Mouse (Mus musculus) neural tube, embryonic 14.5 days (tissue): ENCODE results near the gene Krt27. TPM values are rescaled to one million over a fixed set of nuclear protein-coding genes. Genes with fewer than 3 reads are reported as not detected.

Experiments
- ATAC-seq: fragments of 200-750 bp; cut with Nextera tagmentation; 2 replicates; pipeline ENCODE4 v1.8.0; 2017; ENCODE audit warnings: low read depth, mild to moderate bottlenecking, moderate TSS enrichment, moderate library complexity
- H3K27ac ChIP-seq: fragments of 300-500 bp; sonication (generic); 2 replicates; pipeline ENCODE4 v1.5.1; 2014; ENCODE audit warnings: low read depth, mild to moderate bottlenecking, control low read depth, low read length, moderate library complexity, mixed read lengths
- H3K27me3 ChIP-seq: fragments of 300-500 bp; sonication (generic); 2 replicates; pipeline ENCODE4 v1.6.1; 2014; ENCODE audit warnings: low read length; ENCODE audit not compliant: control insufficient read depth, insufficient read depth
- H3K36me3 ChIP-seq: fragments of 300-500 bp; sonication (generic); 2 replicates; pipeline ENCODE4 v1.6.1; 2014; ENCODE audit warnings: low read length, mixed read lengths; ENCODE audit not compliant: control insufficient read depth, insufficient read depth
- H3K4me1 ChIP-seq: fragments of 300-500 bp; sonication (generic); 2 replicates; pipeline ENCODE4 v1.6.1; 2014; ENCODE audit warnings: low read length; ENCODE audit not compliant: control insufficient read depth, insufficient read depth
- H3K4me2 ChIP-seq: fragments of 300-500 bp; sonication (generic); 2 replicates; pipeline ENCODE4 v1.6.1; 2014; ENCODE audit warnings: mild to moderate bottlenecking, low read depth, low read length, control low read depth
- H3K4me3 ChIP-seq: fragments of 300-500 bp; sonication (generic); 2 replicates; pipeline ENCODE4 v1.5.1; 2014; ENCODE audit warnings: low read depth, low read length, control low read depth, mixed read lengths
- H3K9ac ChIP-seq: fragments of 300-500 bp; sonication (generic); replicated peaks from 2 replicates; pipeline ENCODE4 v1.6.1; 2014; ENCODE audit warnings: low read depth, mild to moderate bottlenecking, control low read depth, low read length, mixed read lengths
- H3K9me3 ChIP-seq: fragments of 300-500 bp; sonication (generic); 2 replicates; pipeline ENCODE4 v1.6.1; 2016; ENCODE audit warnings: low read length; ENCODE audit not compliant: control insufficient read depth
- WGBS: fragments of 180-500 bp; shearing (Covaris S2); extraction: QIAGEN DNeasy Blood & Tissue Kit; methylation state at CpG from one replicate; pipeline ENCODE4 v1.1.7; 2014; 5-methylcytosine and 5-hydroxymethylcytosine counted together
- polyA plus RNA-seq: library from polyadenylated mRNA; unstranded; fragments of >200 nt; fragmentation: Nextera tagmentation; extraction: Ambion mirVana; gene quantifications from 2 replicates; pipeline ENCODE4 v1.2.1, GENCODE M21; 2014

Krt27 gene
- polyA plus RNA-seq, 1 experiment from 2014 or later = not detected

GRCm38 (mm10) chr11:99389264-99389663 lies 38.4 kb upstream of the Krt27 start, which contains the start of gene Krt10:
TSS of gene Krt10 (minus strand) at chr11:99389364.
- Histone ChIP-seq H3K4me1 (peaks cover 4% of the 10 kb centered on the region; the same call in 1 of the 2 replicates), H3K36me3 (no peaks in the 10 kb centered on the region), H3K4me3 (no peak within 1 kb of the TSS), H3K9me3 (no peaks in the 10 kb centered on the region), H3K4me2 (no peak within 1 kb of the TSS), H3K27me3 (no peaks in the 10 kb centered on the region), H3K9ac (no peak within 1 kb of the TSS), H3K27ac (no peak within 1 kb of the TSS)
- WGBS = 78% methylated on average over 4 of the region's 4 CpGs
- ATAC-seq = no peak

GRCm38 (mm10) chr11:99388661-99389060 lies 37.8 kb upstream of the Krt27 start:
- 95% methylated on average over 18 of the region's 18 CpGs for WGBS

GRCm38 (mm10) chr11:99385813-99386721 lies 35.2 kb upstream of the Krt27 start:
- peak overlapping the region; percentile 95 for H3K27ac ChIP-seq
- peaks cover 4% of the 10 kb centered on the region; the same call in 1 of the 2 replicates for H3K4me1 ChIP-seq
- ATAC-seq = peak; percentile 89
- H3K9me3 ChIP-seq = no peaks in the 10 kb centered on the region
- H3K4me3 ChIP-seq = peak overlapping the region; percentile 42
- peak overlapping the region; percentile 84 for H3K4me2 ChIP-seq
- H3K36me3 ChIP-seq = no peaks in the 10 kb centered on the region
- WGBS = 3% methylated on average over 71 of the region's 71 CpGs
- H3K27me3 ChIP-seq = peaks cover 5% of the 10 kb centered on the region
- H3K9ac ChIP-seq = peak overlapping the region; percentile 60

More at GRCm38 (mm10) chr11:99388661-99389060, 37.8 kb upstream of the Krt27 start:
- Histone ChIP-seq H3K27ac (no peak overlapping the region), H3K9ac (no peak overlapping the region), H3K4me1 (peaks cover 4% of the 10 kb centered on the region; the same call in 1 of the 2 replicates), H3K36me3 (no peaks in the 10 kb centered on the region), H3K4me2 (no peak overlapping the region), H3K27me3 (no peaks in the 10 kb centered on the region), H3K9me3 (no peaks in the 10 kb centered on the region), H3K4me3 (no peak overlapping the region)
- ATAC-seq = no peak

- H3K4me3 ChIP-seq = no peak overlapping the region
- no peak overlapping the region for H3K4me2 ChIP-seq
- no peak for ATAC-seq
- peaks cover 5% of the 10 kb centered on the region for H3K27me3 ChIP-seq
- H3K9me3 ChIP-seq = no peaks in the 10 kb centered on the region
- no peak overlapping the region for H3K27ac ChIP-seq
- 20% methylated on average over 5 of the region's 5 CpGs for WGBS
- H3K4me1 ChIP-seq = no peaks in the 10 kb centered on the region
- H3K36me3 ChIP-seq = no peaks in the 10 kb centered on the region
- no peak overlapping the region for H3K9ac ChIP-seq
These were observed 28.7 kb upstream of the Krt27 start for GRCm38 (mm10) chr11:99379568-99379967.

- Histone ChIP-seq H3K9me3 (no peaks in the 10 kb centered on the region), H3K9ac (no peak within 1 kb of the TSS), H3K4me2 (no peak within 1 kb of the TSS), H3K36me3 (no peaks in the 10 kb centered on the region), H3K27ac (no peak within 1 kb of the TSS), H3K4me1 (no peaks in the 10 kb centered on the region), H3K4me3 (no peak within 1 kb of the TSS), H3K27me3 (no peaks in the 10 kb centered on the region)
- no peak for ATAC-seq
- WGBS = 84% methylated on average over 13 of the region's 13 CpGs
These were observed 23.9 kb upstream of the Krt27 start, which contains the start of gene Krt28 for GRCm38 (mm10) chr11:99374803-99375202. TSS of gene Krt28 (minus strand) at chr11:99374903.

GRCm38 (mm10) chr11:99369853-99370451 lies 19.0 kb upstream of the Krt27 start:
- no peaks in the 10 kb centered on the region for H3K36me3 ChIP-seq
- no peak overlapping the region for H3K27ac ChIP-seq
- WGBS = 85% methylated on average over 8 of the region's 8 CpGs
- no peak for ATAC-seq
- H3K4me3 ChIP-seq = no peak overlapping the region
- no peaks in the 10 kb centered on the region for H3K4me1 ChIP-seq
- no peaks in the 10 kb centered on the region for H3K27me3 ChIP-seq
- no peaks in the 10 kb centered on the region for H3K9me3 ChIP-seq
- no peak overlapping the region for H3K4me2 ChIP-seq
- H3K9ac ChIP-seq = no peak overlapping the region

- WGBS = 13% methylated on average over 3 of the region's 3 CpGs
- no peak for ATAC-seq
- Histone ChIP-seq H3K27ac (no peak overlapping the region), H3K4me3 (no peak overlapping the region), H3K9me3 (no peaks in the 10 kb centered on the region), H3K4me2 (no peak overlapping the region), H3K4me1 (no peaks in the 10 kb centered on the region), H3K9ac (no peak overlapping the region), H3K36me3 (no peaks in the 10 kb centered on the region), H3K27me3 (no peaks in the 10 kb centered on the region)
These were observed 18.3 kb upstream of the Krt27 start for GRCm38 (mm10) chr11:99369229-99369628.

- no peak overlapping the region for H3K9ac ChIP-seq
- no peaks in the 10 kb centered on the region for H3K4me1 ChIP-seq
- no peak overlapping the region for H3K4me2 ChIP-seq
- no peaks in the 10 kb centered on the region for H3K36me3 ChIP-seq
- 42% methylated on average over 10 of the region's 10 CpGs for WGBS
- H3K4me3 ChIP-seq = no peak overlapping the region
- no peaks in the 10 kb centered on the region for H3K27me3 ChIP-seq
- no peaks in the 10 kb centered on the region for H3K9me3 ChIP-seq
- H3K27ac ChIP-seq = no peak overlapping the region
- ATAC-seq = no peak
These were observed 15.9 kb upstream of the Krt27 start for GRCm38 (mm10) chr11:99366791-99367190.

- Histone ChIP-seq H3K9ac (no peak overlapping the region), H3K4me3 (no peak overlapping the region), H3K4me2 (no peak overlapping the region), H3K36me3 (no peaks in the 10 kb centered on the region), H3K9me3 (no peaks in the 10 kb centered on the region), H3K27ac (no peak overlapping the region), H3K4me1 (no peaks in the 10 kb centered on the region), H3K27me3 (no peaks in the 10 kb centered on the region)
- WGBS = 26% methylated on average over 9 of the region's 9 CpGs
- ATAC-seq = no peak
These were observed 13.5 kb upstream of the Krt27 start for GRCm38 (mm10) chr11:99364412-99364811.
